Mouse (Mus musculus): ENCODE data around the gene Aco1. TPM values are rescaled to one million over a fixed set of nuclear protein-coding genes. Genes with fewer than 3 reads are reported as not detected.

Aco1 gene
- polyA plus RNA-seq, 1 experiment from 2014 or later, result 48.0 TPM

DNA sequence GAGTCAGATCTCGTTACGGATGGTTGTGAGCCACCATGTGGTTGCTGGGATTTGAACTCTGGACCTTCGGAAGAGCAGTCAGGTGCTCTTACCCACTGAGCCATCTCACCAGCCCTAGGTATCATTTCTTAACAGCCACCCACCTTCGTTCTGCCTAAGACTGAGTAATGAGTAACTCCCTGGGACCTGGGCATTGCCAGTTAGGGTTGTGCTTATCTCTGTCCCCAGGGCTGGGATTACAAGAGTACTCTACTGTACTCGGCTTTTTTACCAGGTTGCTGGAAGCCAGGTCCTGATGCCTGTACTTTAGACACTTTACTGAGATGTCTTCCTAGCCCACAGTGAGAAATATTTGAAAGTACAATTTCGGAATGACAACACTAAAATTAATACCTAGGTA lies 69.3 kb downstream of the Aco1 start:
- Histone ChIP-seq H3K27ac (replicated peaks; ENCODE audit: low read depth, low read length) (no peak overlapping the region), H3K9me3 (ENCODE audit: control insufficient read depth, low read length) (no peaks in the 10 kb centered on the region), H3K4me2 (ENCODE audit: low read depth, low read length) (no peak overlapping the region), H3K36me3 (ENCODE audit: control insufficient read depth, insufficient read depth, low read length) (peaks cover 17% of the 10 kb centered on the region; the same call in 1 of the 2 replicates), H3K27me3 (replicated peaks; ENCODE audit: control insufficient read depth, insufficient read depth, low read length) (no peaks in the 10 kb centered on the region), H3K4me3 (ENCODE audit: low read depth, low read length) (no peak overlapping the region), H3K9ac (ENCODE audit: low read depth, low read length) (no peak overlapping the region), H3K4me1 (ENCODE audit: control insufficient read depth, insufficient read depth, low read length) (no peaks in the 10 kb centered on the region)
- no peak for ATAC-seq (ENCODE audit: low read depth)
- 91% methylated on average over 4 of the region's 6 CpGs for WGBS
- no peak for DNase-seq (ENCODE audit: low spot score)

DNA sequence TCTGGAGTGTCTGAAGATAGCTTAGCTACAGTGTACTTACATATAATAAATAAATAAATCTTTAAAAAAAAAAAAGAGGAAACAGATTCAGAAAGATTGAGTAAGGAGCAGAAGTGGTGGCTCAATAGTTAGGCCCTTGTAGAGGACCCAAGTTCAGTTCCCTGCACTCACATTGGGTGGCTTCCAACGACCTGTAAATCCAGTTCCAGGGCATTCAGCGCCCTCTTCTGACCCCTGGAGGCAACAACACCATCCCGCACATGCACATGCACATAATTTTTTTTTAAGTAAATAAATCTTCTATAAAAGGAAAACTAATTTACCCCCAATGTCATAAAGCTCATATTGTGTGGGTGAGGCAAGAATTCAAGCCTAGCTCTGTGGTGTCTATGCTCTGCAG lies 75.0 kb downstream of the Aco1 start:
- 63% methylated on average over 3 of the region's 3 CpGs for WGBS
- no peak overlapping the region for H3K4me2 ChIP-seq (ENCODE audit: low read depth, low read length)
- H3K36me3 ChIP-seq (ENCODE audit: control insufficient read depth, insufficient read depth, low read length), result no peaks in the 10 kb centered on the region
- H3K4me1 ChIP-seq (ENCODE audit: control insufficient read depth, insufficient read depth, low read length), result 0 out of 2 replicates have a peak, but pooled peaks cover 3% of the 10 kb centered on the region
- H3K9ac ChIP-seq (ENCODE audit: low read depth, low read length), result no peak overlapping the region
- no peaks in the 10 kb centered on the region for H3K9me3 ChIP-seq (ENCODE audit: control insufficient read depth, low read length)
- DNase-seq (ENCODE audit: low spot score) (no peak), ATAC-seq (ENCODE audit: low read depth) (no peak)
- H3K27ac ChIP-seq (replicated peaks; ENCODE audit: low read depth, low read length), result no peak overlapping the region
- H3K4me3 ChIP-seq (ENCODE audit: low read depth, low read length), result no peak overlapping the region
- H3K27me3 ChIP-seq (replicated peaks; ENCODE audit: control insufficient read depth, insufficient read depth, low read length), result peaks cover 5% of the 10 kb centered on the region; the same call in 1 of the 2 replicates

DNA sequence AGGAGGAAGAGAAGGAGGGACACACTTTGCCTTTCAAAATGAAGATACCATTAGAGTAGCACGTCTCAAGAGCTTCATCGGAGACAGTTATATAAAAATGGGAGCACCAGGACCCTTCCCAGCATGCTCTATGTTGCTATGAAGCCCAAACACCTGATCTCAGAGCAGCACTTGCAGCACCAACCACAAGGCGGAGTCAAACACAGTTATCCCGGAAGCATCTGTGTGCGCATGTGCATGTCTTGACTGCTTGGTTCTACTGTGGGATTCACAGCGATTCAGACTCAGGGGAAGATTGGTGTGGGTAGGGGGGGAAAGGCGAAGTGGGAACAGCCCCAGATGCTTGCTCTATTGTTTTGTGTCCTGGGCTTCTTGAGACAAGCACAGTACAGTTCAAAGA lies 75.5 kb downstream of the Aco1 start:
- no peak overlapping the region for H3K27ac ChIP-seq (replicated peaks; ENCODE audit: low read depth, low read length)
- no peak overlapping the region for H3K4me3 ChIP-seq (ENCODE audit: low read depth, low read length)
- H3K27me3 ChIP-seq (replicated peaks; ENCODE audit: control insufficient read depth, insufficient read depth, low read length), result peaks cover 5% of the 10 kb centered on the region; the same call in 1 of the 2 replicates
- ATAC-seq (ENCODE audit: low read depth) (0 out of 2 replicates have a peak, but pooled peaks have one; percentile 38), DNase-seq (ENCODE audit: low spot score) (peak; percentile 13)
- H3K36me3 ChIP-seq (ENCODE audit: control insufficient read depth, insufficient read depth, low read length), result no peaks in the 10 kb centered on the region
- H3K4me2 ChIP-seq (ENCODE audit: low read depth, low read length), result no peak overlapping the region
- H3K4me1 ChIP-seq (ENCODE audit: control insufficient read depth, insufficient read depth, low read length), result 0 out of 2 replicates have a peak, but pooled peaks cover 3% of the 10 kb centered on the region
- no peaks in the 10 kb centered on the region for H3K9me3 ChIP-seq (ENCODE audit: control insufficient read depth, low read length)
- 67% methylated on average over 7 of the region's 7 CpGs for WGBS
- no peak overlapping the region for H3K9ac ChIP-seq (ENCODE audit: low read depth, low read length)

DNA sequence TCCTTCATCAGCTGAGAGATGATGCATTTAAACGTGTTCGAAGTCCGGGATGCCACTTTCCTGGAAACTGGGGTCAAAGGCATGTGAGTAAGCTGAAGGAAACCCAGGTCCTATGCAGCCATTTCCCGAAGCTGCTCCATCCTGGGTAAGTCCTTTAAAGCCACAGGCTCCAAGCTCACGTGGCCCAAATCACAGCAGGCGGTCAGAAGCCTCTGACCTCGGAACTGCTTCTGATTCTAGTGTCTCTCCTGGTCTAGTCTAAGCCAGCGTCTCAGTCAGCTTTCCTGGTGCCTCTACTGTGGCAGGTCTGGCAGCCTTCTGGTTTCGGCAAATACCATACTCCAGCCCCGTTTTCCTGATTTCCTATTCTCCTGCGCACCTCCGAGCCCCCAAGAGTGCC lies 77.6 kb downstream of the Aco1 start:
- peaks cover 5% of the 10 kb centered on the region; the same call in 1 of the 2 replicates for H3K27me3 ChIP-seq (replicated peaks; ENCODE audit: control insufficient read depth, insufficient read depth, low read length)
- peak overlapping the region; percentile 19; the same call in 1 of the 2 replicates for H3K9ac ChIP-seq (ENCODE audit: low read depth, low read length)
- WGBS, result 22% methylated on average over 12 of the region's 12 CpGs
- ATAC-seq (ENCODE audit: low read depth) (no peak), DNase-seq (ENCODE audit: low spot score) (no peak)
- no peak overlapping the region for H3K4me2 ChIP-seq (ENCODE audit: low read depth, low read length)
- no peaks in the 10 kb centered on the region for H3K9me3 ChIP-seq (ENCODE audit: control insufficient read depth, low read length)
- H3K4me1 ChIP-seq (ENCODE audit: control insufficient read depth, insufficient read depth, low read length), result 0 out of 2 replicates have a peak, but pooled peaks cover 3% of the 10 kb centered on the region
- H3K36me3 ChIP-seq (ENCODE audit: control insufficient read depth, insufficient read depth, low read length), result no peaks in the 10 kb centered on the region
- no peak overlapping the region for H3K4me3 ChIP-seq (ENCODE audit: low read depth, low read length)
- H3K27ac ChIP-seq (replicated peaks; ENCODE audit: low read depth, low read length), result no peak overlapping the region; the same call in 1 of the 2 replicates

DNA sequence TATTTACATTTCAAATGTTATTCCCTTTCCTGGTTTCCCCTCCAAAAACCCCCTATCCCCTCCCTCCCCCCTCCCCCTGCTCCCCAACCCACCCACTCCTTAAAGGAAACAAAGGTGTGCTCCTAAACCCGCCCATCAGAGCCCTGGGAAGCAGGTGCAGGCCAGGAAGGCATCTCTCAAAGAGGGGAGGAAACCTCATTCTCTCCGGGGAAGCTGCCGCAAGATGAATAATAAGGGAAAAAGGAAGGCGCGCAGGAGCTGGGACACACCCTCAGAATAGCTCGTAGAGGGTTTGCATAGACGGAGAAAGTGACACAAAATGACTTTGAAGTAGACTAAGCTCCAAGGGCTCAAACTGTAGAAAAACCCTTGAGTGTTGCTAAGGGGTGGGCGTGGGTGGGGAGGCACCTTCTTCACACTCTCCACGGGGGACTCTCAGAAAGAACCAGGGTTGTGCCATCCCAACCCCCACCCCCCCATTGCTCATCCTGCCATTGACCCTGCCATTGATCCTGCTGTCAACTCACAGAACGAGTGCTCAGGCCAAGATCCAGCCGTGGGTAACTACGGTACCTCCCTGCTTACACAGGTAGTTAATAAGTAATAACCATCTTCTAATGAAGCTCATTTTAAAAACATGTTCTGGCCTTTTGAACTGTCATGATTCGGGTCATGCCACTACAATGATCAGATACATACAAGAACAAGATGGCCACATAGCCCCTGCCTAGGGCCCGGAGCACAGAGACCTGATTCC lies 78.3 kb downstream of the Aco1 start:
- 0 out of 2 replicates have a peak overlapping the region, but pooled peaks have one; percentile 19 for H3K9ac ChIP-seq (ENCODE audit: low read depth, low read length)
- H3K4me2 ChIP-seq (ENCODE audit: low read depth, low read length), result no peak overlapping the region
- WGBS, result 37% methylated on average over 14 of the region's 14 CpGs
- no peak overlapping the region for H3K4me3 ChIP-seq (ENCODE audit: low read depth, low read length)
- H3K4me1 ChIP-seq (ENCODE audit: control insufficient read depth, insufficient read depth, low read length), result 0 out of 2 replicates have a peak, but pooled peaks cover 3% of the 10 kb centered on the region
- no peak overlapping the region for H3K27ac ChIP-seq (replicated peaks; ENCODE audit: low read depth, low read length)
- DNase-seq (ENCODE audit: low spot score) (peak; percentile 21), ATAC-seq (ENCODE audit: low read depth) (peak; percentile 60; the same call in 1 of the 2 replicates)
- H3K36me3 ChIP-seq (ENCODE audit: control insufficient read depth, insufficient read depth, low read length), result no peaks in the 10 kb centered on the region
- no peaks in the 10 kb centered on the region for H3K9me3 ChIP-seq (ENCODE audit: control insufficient read depth, low read length)
- peaks cover 5% of the 10 kb centered on the region; the same call in 1 of the 2 replicates for H3K27me3 ChIP-seq (replicated peaks; ENCODE audit: control insufficient read depth, insufficient read depth, low read length)

DNA sequence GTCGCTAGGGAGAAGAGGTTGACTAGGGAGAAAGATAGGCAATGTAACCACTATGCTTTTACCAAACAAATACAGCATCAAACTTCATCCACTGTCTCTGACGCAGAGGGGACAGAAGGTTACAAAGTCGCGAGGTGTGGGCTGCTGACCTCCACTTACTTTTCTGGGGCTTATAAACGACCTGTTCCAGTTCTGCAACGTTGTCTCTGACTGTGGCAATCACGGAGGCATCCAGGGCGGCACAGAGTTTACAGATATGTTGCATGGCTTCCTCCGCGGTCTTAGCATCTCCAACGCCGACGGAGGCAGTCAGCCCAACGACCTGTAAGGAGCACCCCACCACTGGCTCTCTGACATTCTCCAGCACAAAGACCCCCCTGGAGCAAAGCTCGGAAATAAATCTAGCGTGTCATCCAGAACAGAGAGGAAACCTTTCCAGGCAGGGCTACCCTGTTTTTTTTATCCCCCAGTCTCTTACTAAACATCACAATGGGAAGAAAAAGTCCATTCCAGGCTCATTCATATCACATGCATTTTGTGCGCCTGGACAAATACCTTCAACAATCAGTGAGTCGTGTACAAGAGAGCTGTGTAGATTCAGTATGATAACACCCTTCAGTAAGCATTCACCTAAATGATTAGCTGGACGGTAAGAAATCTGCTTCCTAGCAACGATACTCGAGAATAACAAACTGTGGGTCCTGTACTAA lies 79.2 kb downstream of the Aco1 start:
- Histone ChIP-seq H3K4me2 (ENCODE audit: low read depth, low read length) (no peak overlapping the region), H3K4me1 (ENCODE audit: control insufficient read depth, insufficient read depth, low read length) (0 out of 2 replicates have a peak, but pooled peaks cover 3% of the 10 kb centered on the region), H3K9me3 (ENCODE audit: control insufficient read depth, low read length) (no peaks in the 10 kb centered on the region), H3K36me3 (ENCODE audit: control insufficient read depth, insufficient read depth, low read length) (no peaks in the 10 kb centered on the region), H3K27ac (replicated peaks; ENCODE audit: low read depth, low read length) (no peak overlapping the region), H3K9ac (ENCODE audit: low read depth, low read length) (no peak overlapping the region), H3K27me3 (replicated peaks; ENCODE audit: control insufficient read depth, insufficient read depth, low read length) (peaks cover 5% of the 10 kb centered on the region; the same call in 1 of the 2 replicates), H3K4me3 (ENCODE audit: low read depth, low read length) (no peak overlapping the region)
- no peak for ATAC-seq (ENCODE audit: low read depth)
- DNase-seq (ENCODE audit: low spot score), result no peak
- WGBS, result 51% methylated on average over 21 of the region's 21 CpGs

DNA sequence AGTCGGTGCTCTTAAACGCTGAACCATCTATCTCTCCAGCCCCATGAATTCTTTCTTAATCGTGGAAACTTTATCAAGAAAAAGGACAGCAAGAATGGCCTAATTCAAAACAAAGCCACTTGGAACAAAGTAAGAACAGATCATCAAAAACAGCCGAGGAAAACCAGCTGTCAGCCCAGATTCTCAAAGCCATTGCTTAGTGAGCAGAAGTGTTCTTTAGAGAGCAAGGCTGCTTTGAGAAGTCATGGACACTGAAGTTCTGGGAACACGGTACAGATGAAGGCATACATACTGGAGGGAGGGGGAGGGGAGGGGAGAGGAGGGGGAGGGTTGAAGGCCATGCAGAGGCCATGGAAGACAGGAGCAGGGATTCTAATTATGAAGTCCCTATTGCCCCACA lies 83.2 kb downstream of the Aco1 start:
- H3K4me2 ChIP-seq (ENCODE audit: low read depth, low read length), result no peak overlapping the region
- peaks cover 5% of the 10 kb centered on the region; the same call in 1 of the 2 replicates for H3K27me3 ChIP-seq (replicated peaks; ENCODE audit: control insufficient read depth, insufficient read depth, low read length)
- H3K27ac ChIP-seq (replicated peaks; ENCODE audit: low read depth, low read length), result no peak overlapping the region
- no peaks in the 10 kb centered on the region for H3K9me3 ChIP-seq (ENCODE audit: control insufficient read depth, low read length)
- WGBS, result 77% methylated on average over 5 of the region's 5 CpGs
- 0 out of 2 replicates have a peak, but pooled peaks cover 1% of the 10 kb centered on the region for H3K4me1 ChIP-seq (ENCODE audit: control insufficient read depth, insufficient read depth, low read length)
- no peak for ATAC-seq (ENCODE audit: low read depth)
- H3K4me3 ChIP-seq (ENCODE audit: low read depth, low read length), result no peak overlapping the region
- H3K36me3 ChIP-seq (ENCODE audit: control insufficient read depth, insufficient read depth, low read length), result peaks cover 6% of the 10 kb centered on the region; the same call in 1 of the 2 replicates
- DNase-seq (ENCODE audit: low spot score), result no peak
- H3K9ac ChIP-seq (ENCODE audit: low read depth, low read length), result no peak overlapping the region

DNA sequence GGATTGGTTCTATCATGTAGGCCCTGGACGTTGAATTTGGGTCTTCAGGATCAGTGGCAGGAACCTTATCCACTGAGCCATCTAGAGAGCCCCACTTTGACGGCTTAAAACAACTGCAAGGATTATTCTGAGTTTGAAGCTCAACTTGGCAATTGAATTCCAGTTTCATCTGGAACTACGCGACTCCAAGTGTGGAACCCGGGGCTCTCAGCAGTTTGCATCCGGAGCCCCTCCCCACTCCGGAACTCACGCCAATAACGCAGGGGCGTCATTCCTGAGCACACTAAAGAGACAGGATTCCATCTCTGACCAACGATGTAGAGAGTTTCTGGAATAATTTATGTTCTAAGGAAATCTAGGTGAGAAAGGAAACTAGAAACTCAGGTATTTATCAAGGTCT lies 84.2 kb downstream of the Aco1 start:
- H3K4me2 ChIP-seq (ENCODE audit: low read depth, low read length), result no peak overlapping the region
- H3K36me3 ChIP-seq (ENCODE audit: control insufficient read depth, insufficient read depth, low read length), result peaks cover 6% of the 10 kb centered on the region; the same call in 1 of the 2 replicates
- H3K9me3 ChIP-seq (ENCODE audit: control insufficient read depth, low read length), result no peaks in the 10 kb centered on the region
- DNase-seq (ENCODE audit: low spot score) (no peak), ATAC-seq (ENCODE audit: low read depth) (no peak)
- H3K9ac ChIP-seq (ENCODE audit: low read depth, low read length), result no peak overlapping the region
- no peak overlapping the region for H3K27ac ChIP-seq (replicated peaks; ENCODE audit: low read depth, low read length)
- H3K27me3 ChIP-seq (replicated peaks; ENCODE audit: control insufficient read depth, insufficient read depth, low read length), result no peaks in the 10 kb centered on the region
- 81% methylated on average over 11 of the region's 11 CpGs for WGBS
- no peaks in the 10 kb centered on the region for H3K4me1 ChIP-seq (ENCODE audit: control insufficient read depth, insufficient read depth, low read length)
- no peak overlapping the region for H3K4me3 ChIP-seq (ENCODE audit: low read depth, low read length)

All from embryonic facial prominence, embryonic 14.5 days (tissue).